8 mouse cellular contexts compared by ENCODE assay signal in the genomic region with DNA sequence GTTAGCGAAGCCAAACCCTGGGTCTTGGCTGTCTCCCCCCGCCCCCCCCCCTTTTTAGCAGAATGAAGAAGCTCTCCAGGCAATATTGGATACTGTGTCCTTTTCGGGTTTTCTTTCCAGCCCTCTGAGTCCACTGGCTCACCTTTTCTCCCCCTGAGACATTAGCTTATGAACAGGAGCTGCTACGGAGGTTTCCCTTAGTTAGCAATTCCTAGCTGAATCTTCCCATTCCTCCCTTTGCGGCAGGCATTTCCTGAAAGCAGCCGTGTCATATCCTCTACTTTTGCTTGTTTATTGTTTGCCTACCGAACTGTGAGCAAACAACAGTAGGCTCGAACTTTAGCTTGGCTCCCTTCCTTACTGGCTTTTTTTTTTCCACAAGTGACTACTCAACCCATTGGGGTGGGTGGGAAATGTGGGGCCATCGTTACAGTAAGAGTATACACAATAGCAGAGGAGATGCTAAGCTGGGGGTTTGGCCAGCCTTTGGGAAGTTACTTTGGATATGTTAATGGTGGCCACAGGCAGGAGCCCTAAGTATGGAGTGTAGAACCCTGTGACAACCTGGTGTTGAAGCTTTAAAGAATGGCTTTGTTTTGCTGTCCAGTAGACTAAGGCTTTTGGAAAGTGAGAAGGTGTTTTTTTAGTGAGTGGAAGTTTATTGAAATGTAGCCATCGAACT. TPM values are rescaled to one million over a fixed set of nuclear protein-coding genes. Genes with fewer than 3 reads are reported as not detected.
DNase-seq lines count a peak whose midpoint lies in the region; ATAC-seq and TF ChIP-seq lines count a peak whose summit lies in the region.

No protein-coding gene starts in this region.

- peaks cover 43% of the 10 kb centered on the region for H3K79me2 ChIP-seq in CH12.LX (replicated peaks; ENCODE audit: control insufficient read depth, extremely low read depth, insufficient read depth, poor library complexity, severe bottlenecking)

- H3K27ac ChIP-seq in CH12.LX (ENCODE audit: insufficient read depth, low read depth), result no peak overlapping the region
- no peak overlapping the region for H3K27ac ChIP-seq in heart, embryonic 14.5 days (replicated peaks in 1 of 2; ENCODE audit: control insufficient read depth in 1 of 2, insufficient read depth in 1 of 2, low read depth in 2 of 2, low read length in 2 of 2)
- no peak overlapping the region for H3K27ac ChIP-seq in liver, embryonic 11.5 days (ENCODE audit: low read depth, low read length)

- in situ Hi-C loops in CH12.LX (cut with MboI; ENCODE audit: low pct_ligation_motif_present, low pct_unique_long_range_greater_than_20kb, low sequenced_read_pairs), result no loop called here

- DNase-seq in CH12.LX (ENCODE audit: extremely low read depth), result no peak
- no peak for DNase-seq in G1E (ENCODE audit: low spot score)
- no peak for DNase-seq in liver, embryonic 11.5 days (ENCODE audit: low spot score)
- DNase-seq in testis, postnatal 10 days (ENCODE audit: low spot score), result no peak
- no peak for DNase-seq in natural killer cell, adult 2 months (ENCODE audit: low spot score in 2 of 2)
- DNase-seq in layer of hippocampus, adult 9-11 months, result no peak

- no peak for TF ChIP-seq POLR2A in CH12.LX (IDR thresholded peaks at IDR 0.05; ENCODE audit: low read depth, low read length)

- TF ChIP-seq CTCF in CH12.LX (conservative IDR thresholded peaks at IDR 0.05 in 1 of 2, IDR thresholded peaks at IDR 0.05 in 1 of 2; ENCODE audit: low read depth in 2 of 2, low read length in 2 of 2) (no peak), G1E (IDR thresholded peaks at IDR 0.05; ENCODE audit: low read depth, low read length) (no peak)

- H3K36me3 ChIP-seq in CH12.LX (replicated peaks in 1 of 2; ENCODE audit: control insufficient read depth in 1 of 2, insufficient read depth in 1 of 2, low read length in 1 of 2) (peaks cover under 1 to 16% of the 10 kb centered on the region in 2 experiments), G1E (replicated peaks) (peaks cover 23% of the 10 kb centered on the region)
- no peaks in the 10 kb centered on the region for H3K36me3 ChIP-seq in heart, embryonic 14.5 days (ENCODE audit: control insufficient read depth, insufficient read depth, low read length)
- H3K36me3 ChIP-seq in liver, embryonic 11.5 days (ENCODE audit: control insufficient read depth, insufficient read depth, low read length), result no peaks in the 10 kb centered on the region

- dilution Hi-C loops in CH12.LX (cut with MboI; ENCODE audit: extremely low pct_ligation_motif_present, extremely low pct_unique_long_range_greater_than_20kb, low sequenced_read_pairs), result no loop called here

- no peak for TF ChIP-seq EP300 in CH12.LX (IDR thresholded peaks at IDR 0.05; ENCODE audit: low read length)

- H3K4me1 ChIP-seq in CH12.LX (ENCODE audit: control insufficient read depth in 1 of 2, insufficient read depth in 2 of 2) (peaks cover 0 to 20% of the 10 kb centered on the region in 2 experiments; a peak in 2 of 4 replicates), G1E (ENCODE audit: insufficient read depth, low read depth, low read length) (peaks cover 51% of the 10 kb centered on the region)
- H3K4me1 ChIP-seq in heart, embryonic 14.5 days (ENCODE audit: control insufficient read depth in 2 of 2, insufficient read depth in 2 of 2, low read length in 2 of 2), result peaks cover 4 to 9% of the 10 kb centered on the region in 2 experiments; a peak in 3 of 4 replicates
- peaks cover 8% of the 10 kb centered on the region for H3K4me1 ChIP-seq in liver, embryonic 11.5 days (replicated peaks; ENCODE audit: control insufficient read depth, insufficient read depth, low read length)

- H3K4me3 ChIP-seq in CH12.LX (replicated peaks in 1 of 3; ENCODE audit: low read depth in 2 of 3, low read length in 2 of 3, poor library complexity in 1 of 3) (peak overlapping the region; percentile 67 to 96 (median 80)), G1E (ENCODE audit: low read depth, low read length) (peak overlapping the region; percentile 93)
- peak overlapping the region; percentile 88 to 96 for H3K4me3 ChIP-seq in heart, embryonic 14.5 days (ENCODE audit: control insufficient read depth in 1 of 2, insufficient read depth in 1 of 2, low read depth in 1 of 2, low read length in 2 of 2)
- H3K4me3 ChIP-seq in liver, embryonic 11.5 days (ENCODE audit: low read depth, low read length), result peak overlapping the region; percentile 70

- H3K9me3 ChIP-seq in CH12.LX (replicated peaks; ENCODE audit: low read length) (peaks cover 8% of the 10 kb centered on the region), G1E (replicated peaks) (no peaks in the 10 kb centered on the region)
- no peaks in the 10 kb centered on the region for H3K9me3 ChIP-seq in heart, embryonic 14.5 days (ENCODE audit: control insufficient read depth, low read length)
- no peaks in the 10 kb centered on the region for H3K9me3 ChIP-seq in liver, embryonic 11.5 days (ENCODE audit: control insufficient read depth, low read length)

- ATAC-seq in G1E (ENCODE audit: extremely low read depth, insufficient number of reproducible peaks, low FRiP score, poor library complexity, severe bottlenecking), result no peak
- no peak for ATAC-seq in heart, embryonic 14.5 days (ENCODE audit: insufficient number of reproducible peaks, insufficient read depth, low FRiP score, low read depth)
- no peak for ATAC-seq in liver, embryonic 11.5 days (replicated peaks; ENCODE audit: low FRiP score)
- no peak for ATAC-seq in megakaryocyte progenitor cell, adult 5-6 weeks (replicated peaks; ENCODE audit: poor library complexity)

- peak overlapping the region; percentile 82 for H3K9ac ChIP-seq in CH12.LX (ENCODE audit: insufficient read depth, low read depth)
- H3K9ac ChIP-seq in heart, embryonic 14.5 days (ENCODE audit: low read length), result peak overlapping the region; percentile 93
- H3K9ac ChIP-seq in liver, embryonic 11.5 days (ENCODE audit: low read depth, low read length), result peak overlapping the region; percentile 86

- H3K4me2 ChIP-seq in CH12.LX (ENCODE audit: insufficient read depth, low read depth, poor library complexity, severe bottlenecking), result peak overlapping the region; percentile 100
- H3K4me2 ChIP-seq in heart, embryonic 14.5 days (ENCODE audit: low read length), result peak overlapping the region; percentile 88
- H3K4me2 ChIP-seq in liver, embryonic 11.5 days, result peak overlapping the region; percentile 89

- H3K27me3 ChIP-seq in CH12.LX (replicated peaks) (no peaks in the 10 kb centered on the region), G1E (ENCODE audit: insufficient read depth, low read length) (no peaks in the 10 kb centered on the region)
- no peaks in the 10 kb centered on the region for H3K27me3 ChIP-seq in heart, embryonic 14.5 days (ENCODE audit: control insufficient read depth, insufficient read depth, low read length)
- no peaks in the 10 kb centered on the region for H3K27me3 ChIP-seq in liver, embryonic 11.5 days (replicated peaks; ENCODE audit: control insufficient read depth, insufficient read depth, low read length)

- 12% methylated on average over 10 of the region's 10 CpGs for WGBS in heart, embryonic 14.5 days
- WGBS in liver, embryonic 11.5 days, result 7% methylated on average over 10 of the region's 10 CpGs

- no peak for TF ChIP-seq RAD21 in CH12.LX (IDR thresholded peaks at IDR 0.05; ENCODE audit: low read depth, low read length)

TF ChIP-seq in CH12.LX, 34 proteins besides CTCF, POLR2A, EP300 and RAD21:
- TF ChIP-seq TBP (conservative IDR thresholded peaks at IDR 0.05; ENCODE audit: low read depth, low read length), result no peak
- no peak for TF ChIP-seq MXI1 (IDR thresholded peaks at IDR 0.05; ENCODE audit: low read depth, low read length)
- no peak for TF ChIP-seq SIN3A (IDR thresholded peaks at IDR 0.05; ENCODE audit: low read length)
- no peak for TF ChIP-seq POLR2AphosphoS2 (IDR thresholded peaks at IDR 0.05; ENCODE audit: low read depth, low read length)
- TF ChIP-seq NELFE (IDR thresholded peaks at IDR 0.05; ENCODE audit: low read depth, low read length), result no peak
- TF ChIP-seq KAT2A (IDR thresholded peaks at IDR 0.05; ENCODE audit: insufficient replicate concordance, low read length), result no peak
- no peak for TF ChIP-seq HCFC1 (IDR thresholded peaks at IDR 0.05; ENCODE audit: low read depth, low read length)
- no peak for TF ChIP-seq IRF4 (IDR thresholded peaks at IDR 0.05; ENCODE audit: low read depth, low read length)
- no peak for TF ChIP-seq CHD1 (IDR thresholded peaks at IDR 0.05; ENCODE audit: low read depth, low read length)
- TF ChIP-seq MAX (IDR thresholded peaks at IDR 0.05; ENCODE audit: low read length), result no peak
TF ChIP-seq in CH12.LX: peak in this region for 0.

RNA-seq across cellular contexts. Expression of a gene that starts 1.7 kb away (rescaled TPM):
- 43.7 and 57.8 TPM in 2 replicates for total RNA-seq in CH12.LX (2012; rRNA removed)
- total RNA-seq in CH12.LX (2014; rRNA removed), result 105 and 114 TPM in 2 replicates
- 70.0 and 81.6 TPM in 2 replicates for polyA plus RNA-seq in CH12.LX (2012; ENCODE audit: insufficient read length, low read depth)
- total RNA-seq in G1E (2014; fragmentation: Nextera tagmentation), result 101 and 102 TPM in 2 replicates
- total RNA-seq in G1E (2017), result 364 and 390 TPM in 2 replicates
- polyA plus RNA-seq in G1E (2012), result 23.9 and 38.8 TPM in 2 replicates
- polyA plus RNA-seq in heart, embryonic 14.5 days (2014; fragmentation: Nextera tagmentation; extraction: Ambion mirVana), result 44.3 and 47.5 TPM in 2 replicates
- 155 and 175 TPM in 2 replicates for polyA plus RNA-seq in liver, embryonic 11.5 days (2014; fragmentation: Nextera tagmentation; extraction: Ambion mirVana)
- 35.4 and 53.7 TPM in 2 replicates for total RNA-seq in megakaryocyte progenitor cell, adult 5-6 weeks (2015)
- 85.1 and 113 TPM in 2 replicates for total RNA-seq in megakaryocyte progenitor cell, adult 5-6 weeks (2017)

RNA-seq across cellular contexts. Expression of a gene that starts 1.8 kb away (rescaled TPM):
- 8.5 and 12.4 TPM in 2 replicates for total RNA-seq in CH12.LX (2012; rRNA removed)
- total RNA-seq in CH12.LX (2014; rRNA removed), result 16.7 and 17.8 TPM in 2 replicates
- polyA plus RNA-seq in CH12.LX (2012; ENCODE audit: insufficient read length, low read depth), result 15.3 and 16.2 TPM in 2 replicates
- total RNA-seq in G1E (2014; fragmentation: Nextera tagmentation), result 137 and 150 TPM in 2 replicates
- 39.6 and 44.2 TPM in 2 replicates for total RNA-seq in G1E (2017)
- polyA plus RNA-seq in G1E (2012), result 2.3 and 5.3 TPM in 2 replicates
- polyA plus RNA-seq in heart, embryonic 14.5 days (2014; fragmentation: Nextera tagmentation; extraction: Ambion mirVana), result 9.8 and 10.7 TPM in 2 replicates
- polyA plus RNA-seq in liver, embryonic 11.5 days (2014; fragmentation: Nextera tagmentation; extraction: Ambion mirVana), result 16.4 and 18.5 TPM in 2 replicates
- total RNA-seq in megakaryocyte progenitor cell, adult 5-6 weeks (2015), result 9.2 and 16.4 TPM in 2 replicates
- 7.5 and 7.9 TPM in 2 replicates for total RNA-seq in megakaryocyte progenitor cell, adult 5-6 weeks (2017)
